Mouse (Mus musculus): Measurements from ENCODE around the gene Fhod1.

- TF ChIP-seq TAL1 (conservative IDR thresholded peaks at IDR 0.05; ENCODE audit: low read depth, low read length) (no peak), CTCF (IDR thresholded peaks at IDR 0.05; ENCODE audit: low read depth, low read length) (no peak), GATA1 (IDR thresholded peaks at IDR 0.05; ENCODE audit: borderline replicate concordance, low read length) (no peak)
These were observed 29.8 kb downstream of the Fhod1 start for GRCm38 (mm10) chr8:105317941-105318340.

All from G1E (cell line).